Mouse (Mus musculus): ENCODE results near the gene Irf6. TPM values are rescaled to one million over a fixed set of nuclear protein-coding genes. Genes with fewer than 3 reads are reported as not detected.

The Irf6 gene
- polyA plus RNA-seq, 1 experiment from 2014 or later, result 0.70 TPM

DNA sequence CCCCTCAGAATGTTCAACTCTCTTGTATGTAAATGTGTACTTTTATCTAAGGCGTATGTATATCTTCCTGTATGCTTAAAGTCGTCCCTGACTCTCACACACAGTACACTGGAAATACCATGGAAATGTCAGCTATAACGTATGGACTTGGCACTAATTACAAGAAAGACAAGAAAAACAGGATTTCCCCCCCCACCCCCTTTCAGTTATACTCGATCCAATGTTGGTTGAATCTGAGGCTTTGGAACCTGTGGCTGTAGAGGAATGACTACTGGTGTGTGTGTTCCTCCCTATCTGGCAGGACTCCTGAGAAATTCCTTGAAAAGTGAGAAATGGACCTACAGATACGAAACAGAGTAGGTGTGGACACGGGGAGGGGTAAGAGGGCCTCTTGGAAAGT is 35.3 kb downstream of the Irf6 start:
- H3K4me1 ChIP-seq, result peaks cover 10% of the 10 kb centered on the region
- no peak overlapping the region for H3K4me2 ChIP-seq
- ATAC-seq (ENCODE audit: low FRiP score), result no peak
- 82% methylated on average over 6 of the region's 6 CpGs for WGBS
- no peaks in the 10 kb centered on the region for H3K9me3 ChIP-seq (replicated peaks)
- H3K27ac ChIP-seq (replicated peaks), result peak overlapping the region; percentile 38
- H3K36me3 ChIP-seq, result no peaks in the 10 kb centered on the region
- no peak overlapping the region for H3K4me3 ChIP-seq (replicated peaks)
- H3K27me3 ChIP-seq (replicated peaks), result no peaks in the 10 kb centered on the region
- H3K9ac ChIP-seq (replicated peaks), result no peak overlapping the region

DNA sequence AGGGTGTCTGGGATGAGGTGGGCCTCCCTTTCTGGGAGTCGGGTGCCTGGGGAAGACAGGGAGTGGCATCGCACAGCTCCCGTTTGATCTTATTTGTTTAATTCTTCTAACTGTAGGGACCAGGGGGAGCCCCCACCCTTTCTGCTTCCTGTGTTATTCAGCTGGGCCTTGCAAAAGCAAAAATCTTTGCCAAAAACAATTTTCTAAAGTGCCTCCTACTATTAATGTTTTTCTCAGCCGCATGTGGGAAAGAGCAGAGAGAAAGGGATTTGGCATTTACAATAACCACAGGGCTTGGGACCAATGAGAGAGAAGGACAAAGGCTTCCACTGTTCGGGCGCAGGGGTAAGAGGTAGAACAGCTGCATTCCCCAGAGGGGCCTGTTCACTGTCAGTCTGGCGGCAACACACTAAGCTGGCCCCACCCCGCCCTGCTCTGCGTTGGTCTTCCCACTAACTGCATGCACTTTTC is 36.3 kb downstream of the Irf6 start:
- Histone ChIP-seq H3K9ac (replicated peaks) (no peak overlapping the region), H3K36me3 (no peaks in the 10 kb centered on the region), H3K27ac (replicated peaks) (peak overlapping the region; percentile 54), H3K4me1 (peaks cover 10% of the 10 kb centered on the region), H3K27me3 (replicated peaks) (no peaks in the 10 kb centered on the region), H3K9me3 (replicated peaks) (no peaks in the 10 kb centered on the region), H3K4me2 (no peak overlapping the region), H3K4me3 (replicated peaks) (no peak overlapping the region)
- ATAC-seq (ENCODE audit: low FRiP score), result peak; percentile 61
- WGBS, result 33% methylated on average over 9 of the region's 9 CpGs

DNA sequence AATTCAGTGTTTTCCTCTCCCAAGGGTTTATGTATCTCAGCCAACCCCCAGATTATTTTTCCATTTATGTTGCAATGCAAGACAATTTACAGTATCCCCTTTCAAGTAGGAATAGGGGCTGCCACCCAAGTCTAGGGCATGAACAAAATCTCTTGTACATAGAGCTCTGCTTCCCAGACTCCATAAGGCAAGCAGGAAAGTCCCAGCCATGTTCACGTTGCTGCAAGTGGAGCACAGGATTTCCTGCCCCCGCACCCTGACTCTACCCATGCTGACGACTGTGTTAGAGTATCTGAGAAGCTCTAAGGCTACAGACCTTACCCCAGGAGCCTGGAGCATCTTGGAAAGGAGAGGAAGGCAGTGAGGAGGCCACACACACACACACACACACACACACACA is 36.9 kb downstream of the Irf6 start:
- Histone ChIP-seq H3K9ac (replicated peaks) (no peak overlapping the region), H3K4me1 (peaks cover 10% of the 10 kb centered on the region), H3K4me3 (replicated peaks) (no peak overlapping the region), H3K9me3 (replicated peaks) (no peaks in the 10 kb centered on the region), H3K4me2 (no peak overlapping the region), H3K27me3 (replicated peaks) (no peaks in the 10 kb centered on the region), H3K27ac (replicated peaks) (peak overlapping the region; percentile 54), H3K36me3 (no peaks in the 10 kb centered on the region)
- WGBS, result 60% methylated on average over 3 of the region's 3 CpGs
- no peak for ATAC-seq (ENCODE audit: low FRiP score)

DNA sequence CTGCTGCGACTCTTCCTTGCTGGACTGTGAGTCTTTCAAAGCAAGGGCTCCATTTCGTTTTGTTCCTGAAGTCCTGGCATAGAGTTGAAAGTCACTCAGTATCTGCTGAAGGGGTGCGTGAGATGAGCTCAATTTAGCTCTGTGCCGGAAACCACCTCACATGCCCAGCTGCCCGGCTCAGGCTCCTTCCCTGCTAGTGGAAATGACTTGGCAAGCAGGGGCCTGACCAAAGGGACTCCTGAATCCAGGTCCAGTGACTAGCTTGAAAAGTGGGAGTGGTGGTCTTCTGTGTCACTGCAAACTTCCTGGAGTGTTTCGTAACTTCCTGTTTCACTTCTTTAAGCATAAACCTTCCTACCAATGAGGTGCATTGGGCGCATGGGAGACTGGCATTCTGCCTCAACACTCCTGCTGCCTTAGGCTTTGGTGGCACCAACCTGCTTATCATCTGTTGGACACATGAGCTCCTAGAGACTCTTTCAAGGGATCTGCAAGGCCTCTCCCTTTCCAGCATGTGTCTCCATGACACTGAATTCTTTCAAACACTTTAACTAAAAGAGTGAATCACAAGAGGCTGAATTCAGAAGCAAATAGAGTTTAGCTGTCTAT is 38.9 kb downstream of the Irf6 start:
- H3K9me3 ChIP-seq (replicated peaks), result no peaks in the 10 kb centered on the region
- H3K27me3 ChIP-seq (replicated peaks), result no peaks in the 10 kb centered on the region
- H3K27ac ChIP-seq (replicated peaks), result no peak overlapping the region
- H3K9ac ChIP-seq (replicated peaks), result no peak overlapping the region
- no peak overlapping the region for H3K4me3 ChIP-seq (replicated peaks)
- ATAC-seq (ENCODE audit: low FRiP score), result no peak
- H3K36me3 ChIP-seq, result no peaks in the 10 kb centered on the region
- peaks cover 10% of the 10 kb centered on the region for H3K4me1 ChIP-seq
- WGBS, result 89% methylated on average over 7 of the region's 7 CpGs
- H3K4me2 ChIP-seq, result no peak overlapping the region

DNA sequence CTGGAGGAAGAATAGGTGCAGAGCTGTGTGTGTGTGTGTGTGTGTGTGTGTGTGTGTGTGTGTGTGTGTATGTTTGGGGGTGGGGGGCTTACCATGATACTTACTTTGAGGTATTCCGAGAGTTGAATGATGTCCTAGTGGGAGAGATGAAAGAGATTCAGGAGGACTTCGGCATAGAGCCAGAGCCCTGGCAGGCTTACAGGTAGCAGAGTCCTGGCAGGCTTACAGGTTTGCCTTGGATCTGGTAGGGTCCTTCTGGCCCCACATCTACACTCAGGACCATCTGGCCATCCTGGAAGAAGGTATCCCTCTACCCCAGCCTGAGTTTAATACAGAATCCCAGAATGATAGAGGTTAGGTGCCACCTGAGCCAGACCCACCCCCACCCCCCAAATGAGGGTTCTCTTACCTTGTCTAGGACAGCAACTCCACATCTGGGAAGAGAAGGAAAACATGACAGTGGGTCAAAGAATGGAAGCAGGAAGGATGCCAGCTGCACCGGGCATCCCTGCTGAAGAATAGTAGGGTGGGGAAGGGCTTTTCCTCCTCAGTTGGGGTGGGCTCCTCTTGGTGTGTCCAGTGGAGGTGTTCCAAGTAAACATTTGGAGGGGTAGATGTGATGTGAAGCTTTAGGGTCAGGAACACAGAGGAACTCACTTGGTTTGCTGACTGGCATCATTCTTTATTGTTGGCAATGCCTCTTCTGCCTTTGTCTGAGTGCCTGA is 41.7 kb downstream of the Irf6 start:
- Histone ChIP-seq H3K4me1 (peaks cover 7% of the 10 kb centered on the region), H3K4me3 (replicated peaks) (no peak overlapping the region), H3K9ac (replicated peaks) (no peak overlapping the region), H3K27ac (replicated peaks) (no peak overlapping the region), H3K36me3 (no peaks in the 10 kb centered on the region), H3K4me2 (no peak overlapping the region), H3K9me3 (replicated peaks) (no peaks in the 10 kb centered on the region), H3K27me3 (replicated peaks) (no peaks in the 10 kb centered on the region)
- 84% methylated on average over 3 of the region's 3 CpGs for WGBS
- no peak for ATAC-seq (ENCODE audit: low FRiP score)

DNA sequence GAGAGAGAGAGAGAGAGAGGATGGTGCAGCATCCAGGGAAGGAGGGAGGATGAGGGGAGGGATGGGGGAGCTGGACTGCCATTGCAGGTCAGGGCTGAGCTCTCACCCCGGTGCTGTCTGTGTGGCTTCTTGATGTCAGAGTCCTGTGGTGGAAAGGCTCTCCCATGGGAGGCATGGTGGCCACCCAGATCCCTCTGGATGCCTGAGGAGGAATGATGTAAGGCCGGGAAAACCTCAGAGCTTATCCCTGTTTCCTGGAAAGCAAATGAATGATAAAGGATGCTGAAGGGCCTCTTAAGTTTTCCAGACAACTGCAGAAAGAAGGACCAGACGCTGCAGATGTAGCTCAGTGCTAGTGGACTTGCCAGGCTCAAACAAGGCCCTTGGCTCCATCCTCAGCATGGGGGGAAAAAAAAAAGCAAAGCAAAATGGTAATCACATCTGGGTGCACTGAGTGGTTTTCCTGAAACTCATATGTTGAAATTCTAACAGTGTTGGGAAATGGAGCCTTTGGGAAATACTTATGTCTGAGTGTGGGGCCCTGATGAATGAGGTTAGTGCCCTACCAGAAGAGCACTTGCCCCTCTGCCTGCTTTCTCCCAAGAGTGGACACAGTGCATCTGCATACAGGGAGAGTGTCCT is 42.4 kb downstream of the Irf6 start:
- WGBS, result 71% methylated on average over 3 of the region's 3 CpGs
- Histone ChIP-seq H3K27ac (replicated peaks) (no peak overlapping the region), H3K9ac (replicated peaks) (no peak overlapping the region), H3K9me3 (replicated peaks) (no peaks in the 10 kb centered on the region), H3K36me3 (no peaks in the 10 kb centered on the region), H3K27me3 (replicated peaks) (no peaks in the 10 kb centered on the region), H3K4me2 (no peak overlapping the region), H3K4me3 (replicated peaks) (no peak overlapping the region), H3K4me1 (peaks cover under 1% of the 10 kb centered on the region; the same call in 1 of the 2 replicates)
- ATAC-seq (ENCODE audit: low FRiP score), result no peak

DNA sequence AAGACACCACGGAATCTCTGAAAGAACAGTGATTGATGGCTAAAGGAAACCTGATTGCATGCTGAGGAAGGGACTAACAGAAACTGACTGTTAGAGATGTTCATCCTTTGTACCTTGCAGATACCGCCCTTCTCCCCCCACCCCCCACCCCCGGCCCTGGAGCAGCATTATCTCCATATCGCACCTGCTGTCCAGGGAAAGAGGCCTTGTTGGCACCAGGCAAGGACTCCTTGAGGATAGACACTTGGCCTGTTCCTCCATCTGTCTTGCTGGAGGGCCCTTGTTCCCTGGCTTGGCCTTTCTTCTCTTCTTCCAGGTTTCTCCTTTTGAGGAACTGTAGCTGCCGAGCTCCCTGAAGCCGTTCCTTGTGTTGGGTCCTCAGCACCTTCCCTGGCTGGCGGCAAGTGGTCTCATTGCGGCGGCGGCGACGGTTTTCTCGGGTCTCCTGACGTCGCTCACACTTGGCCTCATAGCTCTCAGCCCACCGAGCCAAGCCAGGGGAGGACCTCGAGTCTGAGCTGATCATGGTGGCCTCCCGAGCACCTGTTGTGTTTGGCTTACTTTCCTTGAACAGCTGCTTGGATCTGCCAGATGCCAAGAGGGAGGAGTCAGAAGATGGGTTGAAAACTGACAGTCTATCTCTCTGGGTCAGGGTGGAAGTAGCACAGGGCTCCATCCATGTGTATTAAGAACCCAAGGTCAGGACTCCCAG is 44.7 kb downstream of the Irf6 start:
- no peak for ATAC-seq (ENCODE audit: low FRiP score)
- Histone ChIP-seq H3K27me3 (replicated peaks) (no peaks in the 10 kb centered on the region), H3K36me3 (no peaks in the 10 kb centered on the region), H3K9ac (replicated peaks) (no peak overlapping the region), H3K27ac (replicated peaks) (no peak overlapping the region), H3K4me3 (replicated peaks) (no peak overlapping the region), H3K4me2 (no peak overlapping the region), H3K4me1 (no peaks in the 10 kb centered on the region), H3K9me3 (replicated peaks) (no peaks in the 10 kb centered on the region)
- 88% methylated on average over 18 of the region's 18 CpGs for WGBS

DNA sequence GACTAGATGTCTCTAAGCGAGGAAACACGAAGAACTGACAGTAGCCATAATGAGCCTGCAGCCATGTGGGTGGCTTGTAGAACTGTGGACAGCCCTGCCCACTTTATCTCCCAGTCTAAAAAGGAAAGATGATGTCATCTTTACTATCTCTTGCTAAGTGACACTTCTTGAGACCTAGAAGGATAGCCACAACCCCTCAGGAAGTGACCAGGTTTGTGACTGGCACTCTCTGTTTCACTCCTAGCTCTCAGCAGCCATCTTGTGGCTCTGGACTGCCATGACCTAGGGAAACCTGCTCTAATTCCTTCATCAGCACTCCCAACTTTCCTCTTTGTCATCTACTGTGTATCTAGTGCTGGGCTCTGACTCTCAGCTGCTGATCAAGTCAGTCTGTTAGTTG is 45.4 kb downstream of the Irf6 start:
- Histone ChIP-seq H3K27ac (replicated peaks) (no peak overlapping the region), H3K9me3 (replicated peaks) (no peaks in the 10 kb centered on the region), H3K4me1 (no peaks in the 10 kb centered on the region), H3K4me2 (no peak overlapping the region), H3K9ac (replicated peaks) (no peak overlapping the region), H3K4me3 (replicated peaks) (no peak overlapping the region), H3K27me3 (replicated peaks) (no peaks in the 10 kb centered on the region), H3K36me3 (no peaks in the 10 kb centered on the region)
- no peak for ATAC-seq (ENCODE audit: low FRiP score)
- WGBS, result 92% methylated on average over 2 of the region's 2 CpGs

DNA sequence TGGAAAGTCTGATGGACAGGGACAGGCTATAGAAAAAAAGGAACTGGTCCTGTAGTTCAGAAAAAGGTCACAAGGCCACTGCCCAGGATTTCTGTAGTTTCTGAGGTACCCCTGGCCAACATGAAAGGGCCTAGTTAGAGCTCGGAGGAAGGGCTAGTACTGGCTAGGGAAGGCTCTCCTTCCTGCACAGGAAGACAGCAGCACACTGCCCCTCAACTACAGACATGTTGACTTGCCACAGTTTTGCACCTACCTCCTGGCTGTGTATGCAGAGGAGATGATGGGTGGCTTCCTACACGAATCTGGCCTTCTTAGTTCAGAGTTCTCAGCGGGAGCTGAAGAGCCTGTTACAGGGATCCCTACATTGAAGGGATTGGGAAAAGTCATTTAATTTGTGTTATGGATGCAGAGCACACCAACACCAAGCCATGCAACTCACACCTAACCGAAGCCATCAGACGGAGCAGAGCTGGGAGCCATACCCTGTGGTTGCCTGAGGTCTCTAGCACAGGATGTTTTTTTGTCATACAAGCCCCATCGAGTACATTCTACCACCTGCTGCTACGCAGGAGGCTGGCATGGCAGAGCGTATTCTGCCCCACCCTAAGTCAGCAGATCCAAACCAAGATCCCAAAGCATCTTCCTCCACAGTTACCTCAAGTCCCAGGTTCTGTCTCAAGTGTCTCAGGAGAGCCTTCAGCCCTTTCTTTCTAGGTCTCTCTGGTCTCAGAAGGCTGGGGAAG is 47.9 kb downstream of the Irf6 start:
- no peak overlapping the region for H3K4me2 ChIP-seq
- ATAC-seq (ENCODE audit: low FRiP score), result no peak
- H3K4me3 ChIP-seq (replicated peaks), result no peak overlapping the region
- no peaks in the 10 kb centered on the region for H3K27me3 ChIP-seq (replicated peaks)
- H3K4me1 ChIP-seq, result no peaks in the 10 kb centered on the region
- H3K36me3 ChIP-seq, result no peaks in the 10 kb centered on the region
- no peak overlapping the region for H3K9ac ChIP-seq (replicated peaks)
- H3K27ac ChIP-seq (replicated peaks), result no peak overlapping the region
- H3K9me3 ChIP-seq (replicated peaks), result no peaks in the 10 kb centered on the region
- 86% methylated on average over 8 of the region's 8 CpGs for WGBS

DNA sequence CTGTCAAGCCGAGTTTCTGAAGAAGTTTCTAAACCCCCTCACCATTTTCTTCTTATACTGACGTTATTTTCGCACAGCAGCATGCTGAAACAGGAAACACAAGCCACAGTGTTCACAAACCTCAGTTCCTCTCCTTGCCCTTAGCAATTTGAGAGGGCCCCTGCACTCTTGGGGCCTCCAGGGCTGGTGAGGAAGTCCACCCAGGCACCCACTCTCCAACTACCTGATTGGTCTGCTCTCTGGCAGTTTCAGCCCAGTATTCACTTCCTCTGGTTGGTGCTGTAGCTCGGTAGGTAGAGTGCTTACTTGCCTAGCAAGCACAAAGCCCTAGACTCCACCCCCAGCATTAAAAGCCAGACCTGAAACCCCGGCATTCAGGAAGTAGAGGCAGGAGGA is 48.5 kb downstream of the Irf6 start, which contains the start of gene Traf3ip3:
Gene Traf3ip3 (minus strand): TSS at position 321 of the 396 bp plus-strand sequence.
- Histone ChIP-seq H3K9me3 (replicated peaks) (no peaks in the 10 kb centered on the region), H3K4me2 (no peak within 1 kb of the TSS), H3K4me3 (replicated peaks) (no peak within 1 kb of the TSS), H3K9ac (replicated peaks) (no peak within 1 kb of the TSS), H3K27ac (replicated peaks) (no peak within 1 kb of the TSS), H3K4me1 (no peaks in the 10 kb centered on the region), H3K27me3 (replicated peaks) (no peaks in the 10 kb centered on the region), H3K36me3 (no peaks in the 10 kb centered on the region)
- no peak for ATAC-seq (ENCODE audit: low FRiP score)
- 60% methylated on average over 5 of the region's 5 CpGs for WGBS

DNA sequence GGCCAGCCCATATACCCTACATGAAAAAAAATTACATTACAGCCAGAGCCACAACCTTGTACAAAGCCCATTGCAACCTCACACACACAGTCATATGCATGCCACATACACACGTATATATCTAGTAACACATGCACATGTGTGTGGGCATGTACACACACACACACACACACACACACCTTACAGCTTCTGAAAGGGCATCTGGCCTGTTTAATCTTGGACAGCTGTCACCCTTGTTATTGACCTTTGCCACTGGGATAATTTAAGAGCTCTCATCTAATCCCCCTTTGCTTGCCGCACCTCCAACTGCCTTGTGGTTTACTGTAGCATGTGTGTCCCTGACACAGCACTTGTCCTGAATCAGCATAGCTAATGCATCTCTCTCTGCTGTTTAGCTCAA is 50.9 kb downstream of the Irf6 start:
- ATAC-seq (ENCODE audit: low FRiP score), result no peak
- Histone ChIP-seq H3K36me3 (no peaks in the 10 kb centered on the region), H3K27me3 (replicated peaks) (no peaks in the 10 kb centered on the region), H3K9me3 (replicated peaks) (no peaks in the 10 kb centered on the region), H3K4me3 (replicated peaks) (no peak overlapping the region), H3K9ac (replicated peaks) (no peak overlapping the region), H3K4me1 (no peaks in the 10 kb centered on the region), H3K4me2 (no peak overlapping the region), H3K27ac (replicated peaks) (no peak overlapping the region)
- 82% methylated on average over 2 of the region's 2 CpGs for WGBS
